Mouse (Mus musculus) forebrain, embryonic 11.5 days (tissue): ENCODE measurements around the gene Nrxn3. TPM values are rescaled to one million over a fixed set of nuclear protein-coding genes. Genes with fewer than 3 reads are reported as not detected.

ENCODE experiments used
- ATAC-seq: fragments of 200-750 bp; cut with Nextera tagmentation; replicated peaks from 2 replicates; pipeline ENCODE4 v1.8.0; 2017; ENCODE audit warnings: moderate TSS enrichment; ENCODE audit not compliant: low FRiP score
- DNase-seq: peaks from one replicate; pipeline ENCODE4 v3.0.0-alpha.2; 2017; ENCODE audit warnings: low spot score
- H3K27ac ChIP-seq: fragments of 300-500 bp; sonication (generic); 2 replicates; pipeline ENCODE4 v1.5.1; 2014; ENCODE audit warnings: low read depth, low read length
- H3K27me3 ChIP-seq: fragments of 300-500 bp; sonication (generic); 2 replicates; pipeline ENCODE4 v1.6.1; 2014; ENCODE audit warnings: mild to moderate bottlenecking, low read length, mixed read lengths; ENCODE audit not compliant: control insufficient read depth, insufficient read depth
- H3K36me3 ChIP-seq: fragments of 300-500 bp; sonication (generic); 2 replicates; pipeline ENCODE4 v1.6.1; 2014; ENCODE audit warnings: mild to moderate bottlenecking, low read length, moderate library complexity, mixed read lengths; ENCODE audit not compliant: control insufficient read depth, insufficient read depth
- H3K4me1 ChIP-seq: fragments of 300-500 bp; sonication (generic); replicated peaks from 2 replicates; pipeline ENCODE4 v1.6.1; 2014; ENCODE audit warnings: low read length, mixed read lengths; ENCODE audit not compliant: control insufficient read depth, insufficient read depth
- H3K4me2 ChIP-seq: fragments of 300-500 bp; sonication (generic); 2 replicates; pipeline ENCODE4 v1.6.1; 2014; ENCODE audit warnings: low read depth, mild to moderate bottlenecking, low read length, moderate library complexity, mixed read lengths; ENCODE audit not compliant: severe bottlenecking
- H3K4me3 ChIP-seq: fragments of 300-500 bp; sonication (generic); 2 replicates; pipeline ENCODE4 v1.5.1; 2014; ENCODE audit warnings: low read depth, low read length
- H3K9ac ChIP-seq: fragments of 300-500 bp; sonication (generic); 2 replicates; pipeline ENCODE4 v1.6.1; 2014; ENCODE audit warnings: low read length
- H3K9me3 ChIP-seq: fragments of 300-500 bp; sonication (generic); 2 replicates; pipeline ENCODE4 v1.6.1; 2016; ENCODE audit warnings: low read length, mixed read lengths; ENCODE audit not compliant: control insufficient read depth
- WGBS: fragments of 180-500 bp; shearing (Covaris S2); extraction: QIAGEN DNeasy Blood & Tissue Kit; methylation state at CpG from one replicate; pipeline ENCODE4 v1.1.7; 2014; 5-methylcytosine and 5-hydroxymethylcytosine counted together
- polyA plus RNA-seq: library from polyadenylated mRNA; unstranded; fragments of >200 nt; fragmentation: Nextera tagmentation; extraction: Ambion mirVana; gene quantifications from 2 replicates; pipeline ENCODE4 v1.2.1, GENCODE M21; 2014

Nrxn3 gene
- polyA plus RNA-seq, 1 experiment from 2014 or later = 38.4 TPM

GRCm38 (mm10) chr12:89668856-89669255 is 946.2 kb downstream of the Nrxn3 start:
- no peaks in the 10 kb centered on the region for H3K27me3 ChIP-seq
- no peak overlapping the region for H3K9ac ChIP-seq
- DNase-seq = no peak
- H3K4me3 ChIP-seq = no peak overlapping the region
- H3K36me3 ChIP-seq = no peaks in the 10 kb centered on the region
- H3K4me1 ChIP-seq = no peaks in the 10 kb centered on the region
- no peak overlapping the region for H3K27ac ChIP-seq
- no peak overlapping the region for H3K4me2 ChIP-seq
- H3K9me3 ChIP-seq = no peaks in the 10 kb centered on the region
- no peak for ATAC-seq
- 73% methylated on average over 2 of the region's 2 CpGs for WGBS

- WGBS = 84% methylated on average over 2 of the region's 2 CpGs
- H3K9ac ChIP-seq = no peak overlapping the region
- no peaks in the 10 kb centered on the region for H3K27me3 ChIP-seq
- no peak for ATAC-seq
- H3K4me3 ChIP-seq = no peak overlapping the region
- H3K9me3 ChIP-seq = no peaks in the 10 kb centered on the region
- DNase-seq = no peak
- H3K4me1 ChIP-seq = no peaks in the 10 kb centered on the region
- no peaks in the 10 kb centered on the region for H3K36me3 ChIP-seq
- H3K27ac ChIP-seq = no peak overlapping the region
- no peak overlapping the region for H3K4me2 ChIP-seq
Measured at GRCm38 (mm10) chr12:89672819-89673218, 950.1 kb downstream of the Nrxn3 start.

DNA sequence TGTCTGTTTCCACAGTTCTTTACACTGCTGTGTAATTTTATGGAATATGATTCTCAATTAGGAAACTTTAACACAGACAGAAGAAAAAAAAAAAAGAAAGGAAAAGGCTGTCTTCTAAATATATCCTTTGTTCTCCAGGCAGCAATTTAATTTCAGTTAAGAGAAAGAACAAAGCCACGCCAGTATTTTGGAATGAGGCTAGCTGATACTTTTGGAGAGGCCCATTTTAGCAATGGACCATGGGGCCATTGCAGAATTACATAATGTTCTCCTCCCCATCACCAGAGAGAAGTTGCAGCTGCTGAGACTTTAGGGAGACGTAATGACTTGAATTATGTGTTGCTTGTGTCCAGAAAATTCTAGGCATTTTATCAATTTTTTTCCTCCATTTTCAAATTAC is 963.0 kb downstream of the Nrxn3 start:
- Histone ChIP-seq H3K4me3 (no peak overlapping the region), H3K4me2 (no peak overlapping the region), H3K9ac (no peak overlapping the region), H3K27ac (no peak overlapping the region), H3K9me3 (no peaks in the 10 kb centered on the region), H3K27me3 (no peaks in the 10 kb centered on the region), H3K36me3 (no peaks in the 10 kb centered on the region), H3K4me1 (no peaks in the 10 kb centered on the region)
- WGBS = 86% methylated on average over 2 of the region's 2 CpGs
- ATAC-seq = no peak
- DNase-seq = no peak

DNA sequence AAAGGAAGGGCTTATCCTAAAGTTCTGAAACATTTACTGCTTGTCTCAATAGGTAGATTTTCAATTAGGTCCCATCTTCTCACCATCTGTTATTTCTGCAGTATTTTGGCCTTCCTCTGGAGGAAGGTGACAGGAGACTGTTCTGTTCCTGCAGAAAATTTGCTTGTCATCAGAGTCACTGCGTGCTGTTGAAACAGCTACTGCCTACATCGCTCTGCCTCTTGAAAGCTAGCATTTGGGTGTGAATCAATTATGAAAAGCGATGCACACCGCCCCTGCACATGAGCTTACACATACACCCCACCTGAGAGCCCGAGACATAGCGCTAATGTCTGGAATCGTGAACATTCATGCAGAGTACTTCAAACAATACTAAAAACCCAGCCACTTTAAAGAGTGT is 966.4 kb downstream of the Nrxn3 start:
- 92% methylated on average over 7 of the region's 7 CpGs for WGBS
- no peak overlapping the region for H3K4me3 ChIP-seq
- no peaks in the 10 kb centered on the region for H3K9me3 ChIP-seq
- H3K27ac ChIP-seq = no peak overlapping the region
- H3K36me3 ChIP-seq = no peaks in the 10 kb centered on the region
- H3K27me3 ChIP-seq = no peaks in the 10 kb centered on the region
- DNase-seq = no peak
- no peak overlapping the region for H3K4me2 ChIP-seq
- H3K9ac ChIP-seq = no peak overlapping the region
- ATAC-seq = no peak
- H3K4me1 ChIP-seq = no peaks in the 10 kb centered on the region

DNA sequence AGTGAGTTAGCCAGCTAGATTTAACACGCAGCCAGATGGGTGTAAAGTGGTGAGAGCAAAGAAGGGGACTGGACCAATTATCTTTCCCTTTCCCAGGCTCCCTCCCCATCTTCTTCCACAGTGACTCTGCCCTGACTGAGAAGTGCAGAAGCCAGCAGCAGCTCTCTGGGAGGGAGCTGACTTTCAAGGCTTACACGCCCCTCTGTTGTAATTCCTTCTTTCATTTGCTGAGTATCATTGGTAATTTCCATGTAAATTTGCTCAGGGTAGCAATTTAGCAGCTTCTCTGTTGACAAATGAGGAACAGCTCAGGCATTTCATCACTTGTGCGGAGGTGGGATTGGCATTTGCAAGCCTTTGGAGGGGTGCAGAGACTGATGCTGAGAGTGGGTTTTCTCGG is 976.8 kb downstream of the Nrxn3 start:
- Histone ChIP-seq H3K9ac (no peak overlapping the region), H3K9me3 (no peaks in the 10 kb centered on the region), H3K27ac (0 out of 2 replicates have a peak overlapping the region, but pooled peaks have one; percentile 12), H3K36me3 (no peaks in the 10 kb centered on the region), H3K4me2 (no peak overlapping the region), H3K27me3 (no peaks in the 10 kb centered on the region; the same call in 1 of the 2 replicates), H3K4me1 (peaks cover 2% of the 10 kb centered on the region; the same call in 1 of the 2 replicates), H3K4me3 (no peak overlapping the region)
- DNase-seq = peak; percentile 51
- ATAC-seq = peak; percentile 66
- 9% methylated on average over 4 of the region's 4 CpGs for WGBS

- Histone ChIP-seq H3K4me3 (no peak overlapping the region), H3K9ac (no peak overlapping the region), H3K4me2 (no peak overlapping the region), H3K9me3 (no peaks in the 10 kb centered on the region), H3K4me1 (peaks cover 2% of the 10 kb centered on the region; the same call in 1 of the 2 replicates), H3K27me3 (no peaks in the 10 kb centered on the region; the same call in 1 of the 2 replicates), H3K27ac (no peak overlapping the region), H3K36me3 (no peaks in the 10 kb centered on the region)
- WGBS = 68% methylated on average over 3 of the region's 3 CpGs
- DNase-seq = no peak
- no peak for ATAC-seq
Measured at GRCm38 (mm10) chr12:89700937-89701458, 978.3 kb downstream of the Nrxn3 start.

GRCm38 (mm10) chr12:89702931-89703330 is 980.3 kb downstream of the Nrxn3 start:
- Histone ChIP-seq H3K9ac (no peak overlapping the region), H3K27ac (no peak overlapping the region), H3K9me3 (no peaks in the 10 kb centered on the region), H3K27me3 (no peaks in the 10 kb centered on the region; the same call in 1 of the 2 replicates), H3K4me3 (no peak overlapping the region), H3K4me1 (peaks cover 2% of the 10 kb centered on the region; the same call in 1 of the 2 replicates), H3K36me3 (no peaks in the 10 kb centered on the region), H3K4me2 (no peak overlapping the region)
- 86% methylated on average over 1 of the region's 1 CpGs for WGBS
- ATAC-seq = no peak
- DNase-seq = no peak

DNA sequence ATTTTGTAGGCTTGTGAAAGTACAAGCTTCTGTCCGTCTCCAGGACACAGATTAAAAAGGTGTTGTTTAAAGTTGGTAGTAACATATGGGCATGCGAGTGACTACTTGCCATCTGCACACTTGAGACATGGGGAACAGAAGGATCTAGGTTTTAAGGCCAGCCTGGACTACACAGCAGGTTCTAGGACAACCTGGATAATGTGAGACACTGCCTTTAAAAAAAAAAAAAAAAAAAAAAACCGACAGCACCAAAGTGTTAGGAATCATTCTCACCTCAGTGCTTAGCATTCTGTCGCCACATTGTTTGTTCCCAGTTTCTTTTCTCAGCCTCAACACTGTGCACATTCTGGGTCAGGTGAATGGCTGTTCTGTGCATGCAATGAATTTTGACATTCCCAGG is 985.2 kb downstream of the Nrxn3 start:
- no peak overlapping the region for H3K9ac ChIP-seq
- no peak overlapping the region for H3K4me3 ChIP-seq
- DNase-seq (no peak), ATAC-seq (no peak)
- H3K27ac ChIP-seq = no peak overlapping the region
- H3K4me1 ChIP-seq = no peaks in the 10 kb centered on the region
- H3K4me2 ChIP-seq = no peak overlapping the region
- H3K27me3 ChIP-seq = no peaks in the 10 kb centered on the region
- no peaks in the 10 kb centered on the region for H3K9me3 ChIP-seq
- no peaks in the 10 kb centered on the region for H3K36me3 ChIP-seq
- 79% methylated on average over 4 of the region's 4 CpGs for WGBS

GRCm38 (mm10) chr12:89710459-89710858 is 987.8 kb downstream of the Nrxn3 start:
- H3K4me2 ChIP-seq = no peak overlapping the region
- H3K27me3 ChIP-seq = no peaks in the 10 kb centered on the region
- H3K4me3 ChIP-seq = no peak overlapping the region
- DNase-seq (no peak), ATAC-seq (no peak)
- H3K27ac ChIP-seq = no peak overlapping the region
- no peaks in the 10 kb centered on the region for H3K36me3 ChIP-seq
- no peaks in the 10 kb centered on the region for H3K9me3 ChIP-seq
- H3K9ac ChIP-seq = no peak overlapping the region
- H3K4me1 ChIP-seq = no peaks in the 10 kb centered on the region
- 92% methylated on average over 5 of the region's 5 CpGs for WGBS
